Mouse (Mus musculus) urinary bladder, postnatal 36 days (tissue): ENCODE results near the gene Gm2a.
"Not testable (repeated sequence)": the region's sequence is repeated elsewhere in the genome, so short reads cannot be mapped to it uniquely, and the experiment has no call there.

ENCODE experiments used
- DNase-seq, 2 experiments: peaks; one replicate each; pipeline ENCODE4 v3.0.0; 2022; ENCODE audit warnings: low spot score in 2 of 2, mixed read lengths in 1 of 2

Gm2a gene

GRCm38 (mm10) chr11:55096731-55097462, 1.0 kb upstream of the Gm2a start:
- DNase-seq: no peak

GRCm38 (mm10) chr11:55098189-55098915, 437 bp downstream of the Gm2a start:
- no peak for DNase-seq

- DNase-seq: no peak
Observed at GRCm38 (mm10) chr11:55099019-55099771, 1.3 kb downstream of the Gm2a start.

GRCm38 (mm10) chr11:55099868-55100267, 2.0 kb downstream of the Gm2a start:
- no peak for DNase-seq

GRCm38 (mm10) chr11:55102015-55102414, 4.1 kb downstream of the Gm2a start:
- DNase-seq: no peak

- DNase-seq: no peak
Observed at GRCm38 (mm10) chr11:55103229-55103628, 5.3 kb downstream of the Gm2a start.

GRCm38 (mm10) chr11:55105389-55105788, 7.5 kb downstream of the Gm2a start:
- no peak for DNase-seq

GRCm38 (mm10) chr11:55106636-55107035, 8.7 kb downstream of the Gm2a start:
- DNase-seq: no peak

- no peak for DNase-seq
Observed at GRCm38 (mm10) chr11:55109521-55110300, 11.8 kb downstream of the Gm2a start.

GRCm38 (mm10) chr11:55110566-55111169, 12.8 kb downstream of the Gm2a start:
- no peak for DNase-seq

- no peak for DNase-seq
Observed at GRCm38 (mm10) chr11:55113209-55113860, 15.4 kb downstream of the Gm2a start.

- DNase-seq: not testable (repeated sequence)
Observed at GRCm38 (mm10) chr11:55113861-55114250, 15.9 kb downstream of the Gm2a start.

GRCm38 (mm10) chr11:55114291-55114690, 16.4 kb downstream of the Gm2a start:
- DNase-seq: no peak

- DNase-seq: no peak
Observed at GRCm38 (mm10) chr11:55116004-55116403, 18.1 kb downstream of the Gm2a start.

- no peak for DNase-seq
Observed at GRCm38 (mm10) chr11:55117031-55117430, 19.1 kb downstream of the Gm2a start.

- no peak for DNase-seq
Observed at GRCm38 (mm10) chr11:55120279-55120678, 22.4 kb downstream of the Gm2a start.

- no peak for DNase-seq
Observed at GRCm38 (mm10) chr11:55120821-55121271, 22.9 kb downstream of the Gm2a start.

- DNase-seq: no peak
Observed at GRCm38 (mm10) chr11:55121430-55121829, 23.5 kb downstream of the Gm2a start.

GRCm38 (mm10) chr11:55126663-55127062, 28.7 kb downstream of the Gm2a start:
- no peak for DNase-seq

- DNase-seq: no peak
Observed at GRCm38 (mm10) chr11:55127937-55128336, 30.0 kb downstream of the Gm2a start.

- no peak for DNase-seq
Observed at GRCm38 (mm10) chr11:55128411-55128810, 30.5 kb downstream of the Gm2a start.
